Mouse (Mus musculus): Measurements from ENCODE around the gene Magi3. TPM values are rescaled to one million over a fixed set of nuclear protein-coding genes. Genes with fewer than 3 reads are reported as not detected.

Magi3 gene
- 8.6 and 11.1 TPM in 2 replicates for polyA plus RNA-seq (2012; rRNA removed)

GRCm38 (mm10) chr3:104220295-104220965, at the start of gene Magi3:
TSS of gene Magi3 (minus strand) at chr3:104220374.
- WGBS: under 1% methylated on average over 46 of the region's 46 CpGs
- peak within 1 kb of the TSS; percentile 67; the same call in 1 of the 2 replicates for H3K27ac ChIP-seq (ENCODE audit: control insufficient read depth, insufficient read depth, low read length)
- peak within 1 kb of the TSS; percentile 87 for H3K4me3 ChIP-seq (ENCODE audit: control insufficient read depth, insufficient read depth, low read length)
- no peaks in the 10 kb centered on the region for H3K27me3 ChIP-seq (ENCODE audit: control insufficient read depth, insufficient read depth, low read length)
- DNase-seq: peak; percentile 96
- H3K36me3 ChIP-seq (ENCODE audit: control insufficient read depth, insufficient read depth, low read length): no peaks in the 10 kb centered on the region
- TF ChIP-seq CTCF (IDR thresholded peaks at IDR 0.05; ENCODE audit: borderline replicate concordance, control insufficient read depth, extremely low read depth, insufficient read depth, low read length, poor library complexity) (0 out of 2 replicates have a peak, but pooled peaks have one; percentile 41), POLR2A (IDR thresholded peaks at IDR 0.05; ENCODE audit: control insufficient read depth, extremely low read depth, insufficient read depth, low read length, poor library complexity) (peak; percentile 95)
- peaks cover 5% of the 10 kb centered on the region for H3K4me1 ChIP-seq (replicated peaks; ENCODE audit: control insufficient read depth, insufficient read depth, low read length)

DNA sequence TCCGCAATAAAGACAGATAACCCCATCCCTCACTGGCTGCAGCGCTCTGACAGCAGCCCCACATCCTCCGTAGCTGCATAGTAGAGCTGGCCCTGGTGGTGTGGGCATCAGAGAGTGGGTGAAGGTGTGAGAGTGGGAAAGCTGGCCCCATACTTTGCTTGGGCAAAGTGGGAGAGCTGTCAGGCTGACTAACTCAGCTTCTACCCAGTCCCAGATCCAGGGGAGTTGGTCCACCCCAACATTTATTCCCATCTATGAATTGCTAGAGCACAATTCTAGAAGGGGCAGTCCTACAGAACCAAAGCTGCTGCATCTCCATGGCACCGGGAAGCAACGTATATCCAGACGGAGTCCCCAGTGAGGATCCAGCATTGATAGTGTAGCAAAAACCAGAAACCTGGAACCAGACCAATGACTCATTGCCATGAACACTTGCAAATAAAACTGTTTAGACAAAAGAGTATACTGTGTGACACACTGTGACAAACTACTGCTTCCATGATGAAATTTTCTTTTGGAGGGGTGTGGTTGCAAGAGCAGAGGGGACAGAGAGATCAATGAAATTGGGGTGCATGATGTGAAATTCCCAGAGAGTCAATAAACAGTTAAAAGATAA, 44.5 kb upstream of the Magi3 start:
- no peak overlapping the region for H3K27ac ChIP-seq (ENCODE audit: control insufficient read depth, insufficient read depth, low read length)
- no peak for DNase-seq
- no peaks in the 10 kb centered on the region for H3K36me3 ChIP-seq (ENCODE audit: control insufficient read depth, insufficient read depth, low read length)
- H3K27me3 ChIP-seq (ENCODE audit: control insufficient read depth, insufficient read depth, low read length): no peaks in the 10 kb centered on the region
- no peak overlapping the region for H3K4me3 ChIP-seq (ENCODE audit: control insufficient read depth, insufficient read depth, low read length)
- TF ChIP-seq POLR2A (IDR thresholded peaks at IDR 0.05; ENCODE audit: control insufficient read depth, extremely low read depth, insufficient read depth, low read length, poor library complexity): no peak
- no peak for TF ChIP-seq CTCF (IDR thresholded peaks at IDR 0.05; ENCODE audit: borderline replicate concordance, control insufficient read depth, extremely low read depth, insufficient read depth, low read length, poor library complexity)
- no peaks in the 10 kb centered on the region for H3K4me1 ChIP-seq (replicated peaks; ENCODE audit: control insufficient read depth, insufficient read depth, low read length)
- WGBS: 96% methylated on average over 6 of the region's 6 CpGs

DNA sequence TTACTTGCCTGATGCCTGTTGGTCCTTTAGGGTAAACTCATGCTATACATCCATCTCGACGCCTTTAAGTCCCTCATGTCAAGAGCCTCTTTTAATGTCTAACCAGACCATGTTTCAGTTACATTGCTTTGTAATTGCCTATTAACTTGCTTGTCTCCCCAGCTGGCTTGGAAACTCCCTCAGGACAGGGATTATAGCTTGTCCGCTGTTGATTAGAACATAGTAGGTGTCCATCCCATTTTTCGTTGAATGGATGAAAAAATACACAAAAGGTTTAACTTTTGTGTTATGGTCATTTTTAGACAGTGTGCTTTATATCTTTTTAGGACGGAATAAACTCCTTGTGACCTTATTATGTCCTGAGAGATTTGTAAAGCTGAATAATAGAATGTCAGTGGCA, 40.0 kb upstream of the Magi3 start:
- peaks cover 7% of the 10 kb centered on the region for H3K4me1 ChIP-seq (replicated peaks; ENCODE audit: control insufficient read depth, insufficient read depth, low read length)
- TF ChIP-seq POLR2A (IDR thresholded peaks at IDR 0.05; ENCODE audit: control insufficient read depth, extremely low read depth, insufficient read depth, low read length, poor library complexity) (no peak), CTCF (IDR thresholded peaks at IDR 0.05; ENCODE audit: borderline replicate concordance, control insufficient read depth, extremely low read depth, insufficient read depth, low read length, poor library complexity) (no peak)
- DNase-seq: no peak
- no peaks in the 10 kb centered on the region for H3K36me3 ChIP-seq (ENCODE audit: control insufficient read depth, insufficient read depth, low read length)
- 96% methylated on average over 5 of the region's 5 CpGs for WGBS
- H3K27me3 ChIP-seq (ENCODE audit: control insufficient read depth, insufficient read depth, low read length): no peaks in the 10 kb centered on the region
- H3K27ac ChIP-seq (ENCODE audit: control insufficient read depth, insufficient read depth, low read length): no peak overlapping the region
- H3K4me3 ChIP-seq (ENCODE audit: control insufficient read depth, insufficient read depth, low read length): no peak overlapping the region

- no peak for DNase-seq
- H3K27me3 ChIP-seq (ENCODE audit: control insufficient read depth, insufficient read depth, low read length): no peaks in the 10 kb centered on the region
- no peak for TF ChIP-seq POLR2A (IDR thresholded peaks at IDR 0.05; ENCODE audit: control insufficient read depth, extremely low read depth, insufficient read depth, low read length, poor library complexity)
- no peak for TF ChIP-seq CTCF (IDR thresholded peaks at IDR 0.05; ENCODE audit: borderline replicate concordance, control insufficient read depth, extremely low read depth, insufficient read depth, low read length, poor library complexity)
- H3K4me1 ChIP-seq (replicated peaks; ENCODE audit: control insufficient read depth, insufficient read depth, low read length): peaks cover 7% of the 10 kb centered on the region
- 98% methylated on average over 4 of the region's 4 CpGs for WGBS
- H3K36me3 ChIP-seq (ENCODE audit: control insufficient read depth, insufficient read depth, low read length): no peaks in the 10 kb centered on the region
- H3K27ac ChIP-seq (ENCODE audit: control insufficient read depth, insufficient read depth, low read length): no peak overlapping the region; the same call in 1 of the 2 replicates
- no peak overlapping the region for H3K4me3 ChIP-seq (ENCODE audit: control insufficient read depth, insufficient read depth, low read length)
These were observed 39.0 kb upstream of the Magi3 start for GRCm38 (mm10) chr3:104259168-104259567.

GRCm38 (mm10) chr3:104257041-104257440, 36.9 kb upstream of the Magi3 start:
- no peak for TF ChIP-seq POLR2A (IDR thresholded peaks at IDR 0.05; ENCODE audit: control insufficient read depth, extremely low read depth, insufficient read depth, low read length, poor library complexity)
- no peak for TF ChIP-seq CTCF (IDR thresholded peaks at IDR 0.05; ENCODE audit: borderline replicate concordance, control insufficient read depth, extremely low read depth, insufficient read depth, low read length, poor library complexity)
- Histone ChIP-seq H3K27me3 (ENCODE audit: control insufficient read depth, insufficient read depth, low read length) (no peaks in the 10 kb centered on the region), H3K4me3 (ENCODE audit: control insufficient read depth, insufficient read depth, low read length) (no peak overlapping the region), H3K4me1 (replicated peaks; ENCODE audit: control insufficient read depth, insufficient read depth, low read length) (peaks cover 7% of the 10 kb centered on the region), H3K36me3 (ENCODE audit: control insufficient read depth, insufficient read depth, low read length) (no peaks in the 10 kb centered on the region), H3K27ac (ENCODE audit: control insufficient read depth, insufficient read depth, low read length) (no peak overlapping the region)
- no peak for DNase-seq
- 93% methylated on average over 3 of the region's 3 CpGs for WGBS

- DNase-seq: no peak
These were observed 33.6 kb upstream of the Magi3 start for GRCm38 (mm10) chr3:104253760-104254159.

More at GRCm38 (mm10) chr3:104253760-104254159, 33.6 kb upstream of the Magi3 start:
- WGBS: 78% methylated on average over 3 of the region's 3 CpGs
- Histone ChIP-seq H3K4me1 (replicated peaks; ENCODE audit: control insufficient read depth, insufficient read depth, low read length) (peaks cover 5% of the 10 kb centered on the region), H3K27ac (ENCODE audit: control insufficient read depth, insufficient read depth, low read length) (no peak overlapping the region), H3K36me3 (ENCODE audit: control insufficient read depth, insufficient read depth, low read length) (no peaks in the 10 kb centered on the region), H3K4me3 (ENCODE audit: control insufficient read depth, insufficient read depth, low read length) (no peak overlapping the region), H3K27me3 (ENCODE audit: control insufficient read depth, insufficient read depth, low read length) (no peaks in the 10 kb centered on the region)
- TF ChIP-seq POLR2A (IDR thresholded peaks at IDR 0.05; ENCODE audit: control insufficient read depth, extremely low read depth, insufficient read depth, low read length, poor library complexity) (no peak), CTCF (IDR thresholded peaks at IDR 0.05; ENCODE audit: borderline replicate concordance, control insufficient read depth, extremely low read depth, insufficient read depth, low read length, poor library complexity) (no peak)

All from thymus, adult 2 months (tissue).